Mouse (Mus musculus): Measurements from ENCODE around the gene Phf21a.

DNA sequence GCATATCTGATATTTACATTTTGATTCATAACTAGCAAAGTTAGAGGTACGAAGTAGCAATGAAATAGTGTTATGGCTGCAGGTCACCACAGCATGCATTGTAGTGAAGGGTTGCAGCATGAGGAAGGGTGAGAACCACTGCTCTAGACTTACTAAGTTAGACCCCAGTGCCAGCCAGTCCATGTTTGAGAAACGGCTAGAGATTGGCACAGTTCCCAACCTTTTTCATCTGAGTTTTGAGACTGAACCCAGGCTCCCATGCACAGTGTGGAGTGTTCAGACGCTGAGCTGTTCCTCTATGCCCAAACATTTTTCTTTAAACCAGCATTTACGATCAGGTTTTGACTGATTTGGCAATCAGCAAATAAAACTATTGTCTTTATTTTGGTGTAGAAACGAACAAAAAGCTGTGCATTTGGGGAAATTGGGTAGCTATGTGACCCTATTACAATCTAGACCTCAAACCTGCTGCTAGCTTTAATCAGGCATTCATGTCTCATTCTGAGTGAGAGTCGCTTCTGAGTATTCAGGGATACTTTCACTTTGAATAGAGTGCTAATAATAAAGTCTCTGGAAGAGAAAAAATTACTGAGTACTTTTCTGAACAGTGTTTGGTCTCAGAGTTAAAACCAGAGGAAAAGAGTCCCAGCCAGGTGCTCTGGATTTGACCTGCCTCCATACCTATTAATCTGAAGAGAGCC, 180.3 kb downstream of the Phf21a start:
- TF ChIP-seq POLR2A (IDR thresholded peaks at IDR 0.05; ENCODE audit: low read depth, low read length) (no peak), CTCF (conservative IDR thresholded peaks at IDR 0.05; ENCODE audit: insufficient read depth, insufficient read length, low read depth, low read length) (no peak)

All from kidney, adult 2 months (tissue).